Mouse (Mus musculus): ENCODE measurements at regions not wholly inside any gene's neighbourhood (a gene's known extent, or its start where the extent isn't known, plus 50 kb on each side); places are given as distances from the start of the nearest gene placed in this dataset.

DNA sequence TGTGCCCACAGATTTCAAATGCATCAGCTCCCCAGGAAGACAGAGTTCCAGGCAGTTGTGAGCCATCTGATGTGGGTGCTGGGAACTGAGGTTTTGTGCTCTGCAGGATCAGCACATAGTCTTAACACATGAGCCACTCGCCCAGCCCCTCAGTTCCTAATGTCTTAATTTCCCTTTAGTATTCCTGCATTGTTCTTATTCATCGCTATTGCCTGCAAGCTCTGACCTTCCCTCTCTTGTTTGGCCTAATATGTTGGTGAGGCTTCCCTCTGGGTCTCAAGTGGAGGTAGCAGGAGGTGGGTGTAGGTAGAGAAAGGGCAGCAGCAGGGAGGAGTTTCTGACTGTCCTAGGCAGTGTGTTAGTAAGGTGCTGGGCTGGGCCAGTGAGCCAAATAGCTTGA, 132.1 kb downstream of the Fam174b start:
- no peak for TF ChIP-seq POLR2A (IDR thresholded peaks at IDR 0.05; ENCODE audit: control insufficient read depth, low read depth, low read length)
- no peak for TF ChIP-seq CTCF (IDR thresholded peaks at IDR 0.05; ENCODE audit: control insufficient read depth, insufficient read depth, insufficient replicate concordance, low read depth, low read length)
- Histone ChIP-seq H3K4me1 (ENCODE audit: control insufficient read depth, insufficient read depth, low read length) (no peaks in the 10 kb centered on the region), H3K27ac (ENCODE audit: control insufficient read depth, insufficient read depth, low read depth, low read length) (no peak overlapping the region), H3K4me3 (ENCODE audit: control insufficient read depth, low read depth, low read length) (no peak overlapping the region), H3K27me3 (ENCODE audit: control insufficient read depth, insufficient read depth, low read length) (no peaks in the 10 kb centered on the region), H3K36me3 (ENCODE audit: control insufficient read depth, insufficient read depth, low read length) (no peaks in the 10 kb centered on the region)

DNA sequence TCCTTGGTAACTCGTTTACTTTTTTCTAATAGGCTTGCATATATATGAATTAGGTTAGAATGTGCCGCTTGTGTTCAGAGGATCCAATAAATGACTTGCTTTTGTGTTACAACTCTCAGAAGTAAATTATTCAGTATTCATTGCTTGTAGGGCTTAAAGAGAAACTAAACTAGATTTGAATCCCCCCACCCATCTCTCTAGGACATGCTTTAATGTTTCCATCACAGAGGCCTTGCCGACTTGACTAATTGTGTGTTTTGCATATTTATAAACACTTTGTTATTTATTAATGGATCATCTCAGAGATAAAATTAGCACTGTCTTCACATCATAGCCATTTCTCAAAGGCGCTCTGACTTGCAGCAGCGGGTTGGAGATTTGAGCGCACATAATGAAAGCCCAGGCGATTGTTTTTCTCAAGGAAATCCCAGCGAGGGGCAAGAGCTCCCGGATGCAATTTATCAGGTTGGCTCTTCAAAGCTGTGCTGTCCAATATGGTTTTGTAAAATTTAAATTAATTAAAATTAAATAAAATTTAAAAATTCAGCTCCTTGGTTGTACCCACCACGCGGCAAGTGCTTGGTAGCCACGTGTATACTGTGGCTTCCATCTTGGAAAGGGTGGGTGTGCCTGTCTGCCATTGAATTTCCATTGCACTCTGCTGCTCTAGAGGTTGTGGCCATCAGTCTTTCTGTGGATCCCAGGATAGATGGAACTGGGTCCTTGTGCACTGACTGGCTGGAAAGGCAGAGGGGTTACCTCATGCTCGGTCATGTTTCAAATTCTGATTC, 132.0 kb downstream of the St8sia2 start:
- H3K27ac ChIP-seq (ENCODE audit: control insufficient read depth, insufficient read depth, low read depth, low read length) = no peak overlapping the region
- no peaks in the 10 kb centered on the region for H3K27me3 ChIP-seq (ENCODE audit: control insufficient read depth, insufficient read depth, low read length)
- no peaks in the 10 kb centered on the region for H3K36me3 ChIP-seq (ENCODE audit: control insufficient read depth, insufficient read depth, low read length)
- H3K4me1 ChIP-seq (ENCODE audit: control insufficient read depth, insufficient read depth, low read length) = no peaks in the 10 kb centered on the region
- H3K4me3 ChIP-seq (ENCODE audit: control insufficient read depth, low read depth, low read length) = no peak overlapping the region
- TF ChIP-seq CTCF (IDR thresholded peaks at IDR 0.05; ENCODE audit: control insufficient read depth, insufficient read depth, insufficient replicate concordance, low read depth, low read length) = no peak
- TF ChIP-seq POLR2A (IDR thresholded peaks at IDR 0.05; ENCODE audit: control insufficient read depth, low read depth, low read length) = no peak

DNA sequence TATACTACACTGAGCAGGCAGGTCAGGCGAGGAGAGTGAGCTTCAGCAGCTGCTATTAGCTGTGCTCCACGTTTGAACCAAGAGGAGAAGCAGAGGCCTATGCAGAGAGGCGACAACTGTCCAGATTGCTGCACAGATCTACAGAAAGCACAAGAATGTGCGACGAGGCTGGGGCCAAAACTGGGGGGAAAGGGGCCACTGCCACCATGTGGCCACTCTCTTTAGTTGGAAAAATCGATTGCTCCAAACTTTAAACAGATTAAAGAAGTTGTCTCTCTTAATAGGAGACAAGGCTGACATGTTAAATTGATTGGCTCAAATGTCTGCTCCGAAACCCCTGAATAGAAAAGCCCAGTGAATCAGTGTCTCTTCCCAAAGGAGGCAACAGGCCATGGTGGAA, 127.3 kb downstream of the St8sia2 start:
- no peaks in the 10 kb centered on the region for H3K27me3 ChIP-seq (ENCODE audit: control insufficient read depth, insufficient read depth, low read length)
- TF ChIP-seq CTCF (IDR thresholded peaks at IDR 0.05; ENCODE audit: control insufficient read depth, insufficient read depth, insufficient replicate concordance, low read depth, low read length) = no peak
- TF ChIP-seq POLR2A (IDR thresholded peaks at IDR 0.05; ENCODE audit: control insufficient read depth, low read depth, low read length) = no peak
- H3K36me3 ChIP-seq (ENCODE audit: control insufficient read depth, insufficient read depth, low read length) = no peaks in the 10 kb centered on the region
- H3K4me1 ChIP-seq (ENCODE audit: control insufficient read depth, insufficient read depth, low read length) = no peaks in the 10 kb centered on the region
- H3K4me3 ChIP-seq (ENCODE audit: control insufficient read depth, low read depth, low read length) = no peak overlapping the region
- H3K27ac ChIP-seq (ENCODE audit: control insufficient read depth, insufficient read depth, low read depth, low read length) = no peak overlapping the region
